Mouse (Mus musculus): Measurements from ENCODE around the gene Heatr1. TPM values are rescaled to one million over a fixed set of nuclear protein-coding genes. Genes with fewer than 3 reads are reported as not detected.

Gene Heatr1
- polyA plus RNA-seq, 1 experiment: not detected

DNA sequence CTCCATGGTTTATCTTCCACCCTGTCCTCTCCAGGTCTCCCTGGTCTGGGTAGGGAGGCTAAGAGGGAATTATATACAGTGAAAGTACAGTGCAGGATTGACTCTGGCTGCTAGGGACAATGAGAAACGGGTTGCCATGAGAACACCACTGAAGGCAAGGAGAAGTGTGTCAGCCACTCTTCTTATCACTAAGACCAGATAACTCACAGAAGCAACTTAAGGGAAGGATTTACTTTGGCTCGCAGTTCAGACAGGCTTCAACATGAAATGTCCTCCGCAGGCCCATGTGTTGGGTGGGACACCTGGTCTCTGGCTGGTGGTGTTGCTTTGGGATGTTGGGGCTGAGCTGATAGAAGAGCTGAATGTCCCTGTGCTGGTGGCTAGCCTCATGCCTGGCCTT is 22.1 kb upstream of the Heatr1 start:
- WGBS: 88% methylated on average over 3 of the region's 3 CpGs
- H3K27ac ChIP-seq (ENCODE audit: insufficient read depth, low read depth, low read length): no peak overlapping the region
- peaks cover 14% of the 10 kb centered on the region for H3K4me1 ChIP-seq (ENCODE audit: control insufficient read depth, insufficient read depth, low read length)
- H3K4me3 ChIP-seq (ENCODE audit: insufficient read depth, low read depth, low read length): no peak overlapping the region
- TF ChIP-seq POLR2A (IDR thresholded peaks at IDR 0.05; ENCODE audit: insufficient read depth, low read depth, low read length): no peak
- no peak for TF ChIP-seq CTCF (IDR thresholded peaks at IDR 0.05; ENCODE audit: insufficient read depth, low read depth, low read length)

DNA sequence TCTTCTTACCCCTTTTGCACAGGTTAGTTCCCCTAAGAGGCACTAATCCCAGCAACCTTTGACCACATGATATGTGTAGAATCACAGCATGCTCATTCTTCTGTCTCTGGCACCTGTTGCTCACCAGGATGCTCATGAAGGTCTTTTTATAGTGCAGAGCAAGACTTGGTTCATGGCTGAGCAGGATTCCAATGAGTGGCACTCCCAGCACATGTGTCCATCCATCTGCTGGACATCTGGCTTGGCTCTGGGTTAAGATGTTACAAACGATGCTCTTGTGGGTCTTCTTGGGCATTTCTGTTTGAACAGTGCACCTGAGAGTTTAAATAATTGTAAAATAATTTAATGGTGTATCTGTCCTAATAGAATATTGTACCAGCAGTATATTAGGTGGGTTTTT is 18.0 kb upstream of the Heatr1 start:
- 57% methylated on average over 1 of the region's 1 CpGs for WGBS
- H3K4me1 ChIP-seq (ENCODE audit: control insufficient read depth, insufficient read depth, low read length): no peaks in the 10 kb centered on the region
- no peak overlapping the region for H3K4me3 ChIP-seq (ENCODE audit: insufficient read depth, low read depth, low read length)
- H3K27ac ChIP-seq (ENCODE audit: insufficient read depth, low read depth, low read length): no peak overlapping the region
- no peak for TF ChIP-seq POLR2A (IDR thresholded peaks at IDR 0.05; ENCODE audit: insufficient read depth, low read depth, low read length)
- no peak for TF ChIP-seq CTCF (IDR thresholded peaks at IDR 0.05; ENCODE audit: insufficient read depth, low read depth, low read length)

DNA sequence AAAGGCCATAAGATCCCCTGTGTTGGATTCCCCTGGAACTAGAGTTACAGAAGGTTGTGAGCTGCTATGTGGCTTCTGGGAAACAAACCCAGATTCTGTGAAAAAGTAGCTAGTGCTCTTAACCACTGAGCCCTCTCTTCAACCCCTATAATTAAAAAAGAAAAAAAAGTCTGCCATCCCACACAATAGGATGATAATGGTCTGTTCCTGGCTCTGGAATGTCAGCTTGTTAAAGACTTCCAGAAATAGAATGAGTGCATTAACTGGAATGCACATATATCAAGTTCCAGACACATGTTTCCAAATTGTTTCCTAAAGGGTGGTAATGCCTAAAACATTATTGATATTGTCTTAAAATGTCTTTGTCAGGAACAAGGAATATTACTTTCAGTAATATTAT is 10.0 kb upstream of the Heatr1 start:
- Histone ChIP-seq H3K4me3 (ENCODE audit: insufficient read depth, low read depth, low read length) (no peak overlapping the region), H3K27ac (ENCODE audit: insufficient read depth, low read depth, low read length) (no peak overlapping the region), H3K4me1 (ENCODE audit: control insufficient read depth, insufficient read depth, low read length) (no peaks in the 10 kb centered on the region)
- TF ChIP-seq CTCF (IDR thresholded peaks at IDR 0.05; ENCODE audit: insufficient read depth, low read depth, low read length) (no peak), POLR2A (IDR thresholded peaks at IDR 0.05; ENCODE audit: insufficient read depth, low read depth, low read length) (no peak)

DNA sequence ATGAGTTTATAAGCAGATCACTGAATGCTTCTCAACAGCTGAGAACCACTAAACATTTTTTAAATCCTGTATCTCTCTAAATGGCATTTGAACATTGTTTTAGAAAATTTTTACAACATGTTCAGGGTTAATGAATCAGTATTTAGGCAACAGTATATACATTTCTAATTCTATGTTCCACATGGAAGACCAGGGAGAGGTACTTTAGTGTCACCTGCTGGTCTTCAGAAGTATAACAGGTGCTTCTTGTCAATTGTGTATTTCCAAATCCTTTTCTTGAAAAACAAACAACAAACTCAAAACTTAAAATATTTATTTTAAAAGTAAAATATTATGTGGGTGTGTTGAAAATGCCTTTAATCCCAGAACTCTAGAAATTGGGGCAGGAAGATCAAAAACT is 8.5 kb upstream of the Heatr1 start:
- Histone ChIP-seq H3K4me3 (ENCODE audit: insufficient read depth, low read depth, low read length) (no peak overlapping the region), H3K27ac (ENCODE audit: insufficient read depth, low read depth, low read length) (no peak overlapping the region), H3K4me1 (ENCODE audit: control insufficient read depth, insufficient read depth, low read length) (no peaks in the 10 kb centered on the region)
- TF ChIP-seq CTCF (IDR thresholded peaks at IDR 0.05; ENCODE audit: insufficient read depth, low read depth, low read length): no peak
- TF ChIP-seq POLR2A (IDR thresholded peaks at IDR 0.05; ENCODE audit: insufficient read depth, low read depth, low read length): no peak

DNA sequence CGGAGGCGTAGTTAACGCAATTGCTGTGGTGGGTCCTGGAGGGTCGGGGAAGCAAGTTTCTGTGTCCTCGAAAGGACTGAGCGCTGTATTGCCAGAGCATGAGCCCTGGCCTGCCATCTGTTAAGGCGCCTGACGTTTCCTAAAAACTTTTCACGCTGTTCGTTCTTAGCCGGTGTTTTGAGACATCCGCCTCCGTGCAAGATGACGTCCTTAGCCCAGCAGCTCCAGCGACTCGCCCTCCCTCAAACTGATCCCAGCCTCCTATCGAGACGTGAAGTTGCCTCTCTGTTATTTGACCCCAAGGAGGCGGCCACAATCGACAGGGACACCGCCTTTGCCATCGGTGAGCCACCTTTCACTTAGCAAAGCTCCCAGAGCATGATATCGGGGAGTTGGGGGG is 744 bp downstream of the Heatr1 start:
- Histone ChIP-seq H3K4me3 (ENCODE audit: insufficient read depth, low read depth, low read length) (peak overlapping the region; percentile 81), H3K4me1 (ENCODE audit: control insufficient read depth, insufficient read depth, low read length) (peaks cover 3% of the 10 kb centered on the region), H3K27ac (ENCODE audit: insufficient read depth, low read depth, low read length) (no peak overlapping the region)
- TF ChIP-seq CTCF (IDR thresholded peaks at IDR 0.05; ENCODE audit: insufficient read depth, low read depth, low read length) (no peak), POLR2A (IDR thresholded peaks at IDR 0.05; ENCODE audit: insufficient read depth, low read depth, low read length) (no peak)
- under 1% methylated on average over 23 of the region's 23 CpGs for WGBS

DNA sequence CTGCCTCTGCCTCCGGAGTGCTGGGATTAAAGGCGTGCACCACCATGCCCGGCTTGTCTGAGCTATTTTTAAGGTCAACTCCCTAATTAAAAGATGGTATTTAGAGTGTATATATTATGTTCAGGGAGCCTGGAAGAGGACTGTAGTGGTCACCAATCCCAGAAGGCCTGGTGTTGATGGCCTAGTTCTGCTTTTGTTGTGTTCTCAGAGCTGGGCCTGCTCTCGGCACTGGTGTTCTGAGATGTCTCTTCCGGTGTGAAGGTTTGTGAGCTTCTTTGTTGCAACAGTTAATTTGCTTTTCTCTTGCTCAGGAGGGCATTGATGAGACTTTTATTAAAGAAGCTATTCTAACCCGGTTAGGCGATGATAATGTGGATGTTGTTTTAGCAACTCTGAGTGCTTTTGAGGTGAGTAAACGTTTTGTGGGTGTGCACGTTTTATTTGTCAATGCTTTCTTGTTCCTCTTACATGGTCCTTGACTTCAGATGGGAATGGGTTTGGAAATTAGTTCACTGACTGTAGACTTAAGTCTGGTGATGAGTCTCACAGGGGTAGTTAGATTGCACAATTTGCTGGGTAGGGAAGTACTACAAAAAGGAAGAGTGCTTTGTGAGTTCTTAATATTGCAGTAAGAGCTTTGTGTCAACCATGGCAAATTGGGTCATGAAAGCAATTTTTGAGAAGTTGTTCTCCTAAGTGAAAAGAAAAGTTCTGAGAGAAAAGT is 13.7 kb downstream of the Heatr1 start:
- Histone ChIP-seq H3K4me1 (ENCODE audit: control insufficient read depth, insufficient read depth, low read length) (no peaks in the 10 kb centered on the region), H3K27ac (ENCODE audit: insufficient read depth, low read depth, low read length) (no peak overlapping the region), H3K4me3 (ENCODE audit: insufficient read depth, low read depth, low read length) (no peak overlapping the region)
- WGBS: 69% methylated on average over 9 of the region's 9 CpGs
- TF ChIP-seq POLR2A (IDR thresholded peaks at IDR 0.05; ENCODE audit: insufficient read depth, low read depth, low read length) (no peak), CTCF (IDR thresholded peaks at IDR 0.05; ENCODE audit: insufficient read depth, low read depth, low read length) (no peak)

DNA sequence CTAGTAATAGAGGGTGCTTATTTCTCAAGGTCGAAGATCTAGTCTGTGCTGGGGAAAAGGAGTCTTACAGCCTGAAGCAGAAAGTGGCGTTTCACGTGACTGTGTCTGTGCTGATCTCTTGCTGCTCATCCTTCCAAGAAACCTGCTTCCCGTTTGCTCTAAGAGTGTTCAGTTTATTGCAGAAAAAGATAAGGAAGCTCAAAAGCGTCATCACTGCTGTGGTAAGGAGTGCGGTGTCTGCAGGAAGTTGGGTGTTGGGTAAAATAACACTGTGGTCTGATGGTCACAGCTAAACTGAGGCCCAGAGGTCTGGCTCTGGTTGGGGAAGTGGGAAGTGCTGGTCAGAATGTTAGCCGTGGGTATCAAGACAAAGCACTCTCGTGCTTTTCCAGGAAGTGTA is 17.2 kb downstream of the Heatr1 start:
- TF ChIP-seq CTCF (IDR thresholded peaks at IDR 0.05; ENCODE audit: insufficient read depth, low read depth, low read length) (no peak), POLR2A (IDR thresholded peaks at IDR 0.05; ENCODE audit: insufficient read depth, low read depth, low read length) (no peak)
- no peak overlapping the region for H3K4me3 ChIP-seq (ENCODE audit: insufficient read depth, low read depth, low read length)
- H3K4me1 ChIP-seq (ENCODE audit: control insufficient read depth, insufficient read depth, low read length): no peaks in the 10 kb centered on the region
- H3K27ac ChIP-seq (ENCODE audit: insufficient read depth, low read depth, low read length): no peak overlapping the region
- WGBS: 90% methylated on average over 8 of the region's 8 CpGs

DNA sequence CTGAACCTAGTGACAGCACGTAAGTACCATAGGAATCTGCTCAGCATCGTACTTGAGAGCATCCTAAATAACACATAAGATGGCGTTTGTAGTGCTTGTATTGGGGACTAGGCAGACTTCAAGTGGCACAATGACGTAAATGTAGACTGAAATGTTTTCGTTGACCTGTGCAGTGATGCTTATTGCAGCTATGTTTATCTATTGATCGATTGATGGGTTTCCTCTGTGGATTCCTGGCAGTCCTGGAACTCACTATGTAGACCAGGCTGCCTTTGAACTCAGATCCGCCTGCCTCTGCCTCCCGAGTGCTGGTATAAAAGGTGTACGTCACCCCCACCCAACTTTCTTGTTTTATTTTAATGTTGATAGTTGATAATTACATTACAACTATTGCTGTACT is 25.8 kb downstream of the Heatr1 start:
- Histone ChIP-seq H3K27ac (ENCODE audit: insufficient read depth, low read depth, low read length) (no peak overlapping the region), H3K4me1 (ENCODE audit: control insufficient read depth, insufficient read depth, low read length) (no peaks in the 10 kb centered on the region), H3K4me3 (ENCODE audit: insufficient read depth, low read depth, low read length) (no peak overlapping the region)
- 96% methylated on average over 9 of the region's 9 CpGs for WGBS
- TF ChIP-seq POLR2A (IDR thresholded peaks at IDR 0.05; ENCODE audit: insufficient read depth, low read depth, low read length) (no peak), CTCF (IDR thresholded peaks at IDR 0.05; ENCODE audit: insufficient read depth, low read depth, low read length) (no peak)

DNA sequence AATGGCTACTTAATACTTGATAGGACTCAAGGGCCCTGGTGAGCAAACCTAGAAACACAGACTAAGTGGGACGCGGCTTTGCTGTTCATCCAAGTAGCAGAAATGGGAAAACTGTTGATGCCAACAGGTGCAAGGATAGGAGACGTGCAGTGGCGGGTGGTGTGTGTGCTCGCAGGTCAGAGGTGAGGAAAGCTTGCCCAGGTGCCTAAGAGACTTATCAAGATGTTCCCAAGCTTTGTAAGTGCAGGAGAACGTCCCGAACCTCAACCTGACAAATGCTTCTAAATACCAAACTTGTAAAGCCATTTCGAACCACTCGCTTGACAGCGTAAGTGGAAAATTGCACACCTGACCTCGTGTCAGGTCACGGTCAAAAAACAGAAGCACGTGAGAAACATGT is 33.7 kb downstream of the Heatr1 start:
- Histone ChIP-seq H3K4me3 (ENCODE audit: insufficient read depth, low read depth, low read length) (no peak overlapping the region), H3K27ac (ENCODE audit: insufficient read depth, low read depth, low read length) (no peak overlapping the region), H3K4me1 (ENCODE audit: control insufficient read depth, insufficient read depth, low read length) (no peaks in the 10 kb centered on the region)
- 96% methylated on average over 13 of the region's 13 CpGs for WGBS
- TF ChIP-seq CTCF (IDR thresholded peaks at IDR 0.05; ENCODE audit: insufficient read depth, low read depth, low read length) (no peak), POLR2A (IDR thresholded peaks at IDR 0.05; ENCODE audit: insufficient read depth, low read depth, low read length) (no peak)

DNA sequence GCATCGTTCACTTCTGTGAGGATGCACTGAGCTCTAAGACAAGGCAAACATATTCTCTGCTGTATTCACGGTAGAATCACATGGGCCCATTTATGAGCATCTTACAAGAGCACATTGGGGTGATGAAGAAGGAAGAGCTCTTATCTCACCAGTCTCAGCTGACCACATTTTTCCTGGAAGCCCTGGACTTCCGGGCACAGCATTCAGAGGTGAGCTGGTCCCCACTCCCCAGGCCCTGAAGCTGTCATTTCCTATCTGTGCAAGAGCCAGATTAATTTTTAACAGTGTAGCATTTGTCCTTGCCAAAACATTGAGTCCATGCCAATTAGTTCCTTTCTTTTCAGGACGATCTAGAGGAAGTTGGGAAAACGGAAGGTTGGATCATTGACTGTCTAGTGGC is 39.0 kb downstream of the Heatr1 start:
- Histone ChIP-seq H3K27ac (ENCODE audit: insufficient read depth, low read depth, low read length) (no peak overlapping the region), H3K4me1 (ENCODE audit: control insufficient read depth, insufficient read depth, low read length) (no peaks in the 10 kb centered on the region), H3K4me3 (ENCODE audit: insufficient read depth, low read depth, low read length) (no peak overlapping the region)
- TF ChIP-seq CTCF (IDR thresholded peaks at IDR 0.05; ENCODE audit: insufficient read depth, low read depth, low read length) (no peak), POLR2A (IDR thresholded peaks at IDR 0.05; ENCODE audit: insufficient read depth, low read depth, low read length) (no peak)
- WGBS: 79% methylated on average over 5 of the region's 5 CpGs

Measured in olfactory bulb, adult 2 months (tissue).